Comparison of ENCODE assay signal across 8 mouse cellular contexts in genomic region chr4:41274377-41274979, GRCm38 (mm10). TPM values are rescaled to one million over a fixed set of nuclear protein-coding genes. Genes with fewer than 3 reads are reported as not detected.
DNase-seq lines count a peak whose midpoint lies in the region; ATAC-seq and TF ChIP-seq lines count a peak whose summit lies in the region.

No protein-coding gene starts in this region.

- 1% methylated on average over 15 of the region's 18 CpGs for WGBS in hindbrain, embryonic 13.5 days

- peak overlapping the region; percentile 88 for H3K4me2 ChIP-seq in hindbrain, embryonic 13.5 days

- no peaks in the 10 kb centered on the region; the same call in 1 of the 2 replicates for H3K4me1 ChIP-seq in cortical plate, adult 2 months (ENCODE audit: control insufficient read depth, insufficient read depth, low read length)
- peaks cover 33% of the 10 kb centered on the region for H3K4me1 ChIP-seq in hindbrain, embryonic 13.5 days (replicated peaks)

- no peak for TF ChIP-seq CTCF in C2C12 (IDR thresholded peaks at IDR 0.05; ENCODE audit: control insufficient read depth, insufficient read depth, insufficient read length)
- TF ChIP-seq CTCF in cortical plate, adult 2 months (IDR thresholded peaks at IDR 0.05; ENCODE audit: extremely low read depth, insufficient read depth, low read length): no peak

- TF ChIP-seq POLR2A in cortical plate, adult 2 months (IDR thresholded peaks at IDR 0.05; ENCODE audit: extremely low read depth, insufficient read depth, low read length): no peak

- peaks cover 28% of the 10 kb centered on the region for H3K36me3 ChIP-seq in C2C12 (ENCODE audit: control insufficient read depth, insufficient read depth)
- H3K36me3 ChIP-seq in hindbrain, embryonic 13.5 days: peaks cover 12% of the 10 kb centered on the region

- no peak overlapping the region for H3K27ac ChIP-seq in cortical plate, adult 2 months (ENCODE audit: insufficient read depth, low read length)
- peak overlapping the region; percentile 91 for H3K27ac ChIP-seq in hindbrain, embryonic 13.5 days

- H3K4me3 ChIP-seq in C2C12 (ENCODE audit: insufficient read depth, poor library complexity, severe bottlenecking): peak overlapping the region; percentile 81
- H3K4me3 ChIP-seq in cortical plate, adult 2 months (ENCODE audit: insufficient read depth, low read length): peak overlapping the region; percentile 64
- peak overlapping the region; percentile 86 for H3K4me3 ChIP-seq in hindbrain, embryonic 13.5 days

- H3K9me3 ChIP-seq in hindbrain, embryonic 13.5 days: no peaks in the 10 kb centered on the region

- H3K79me3 ChIP-seq in C2C12 (ENCODE audit: low read depth): peaks cover 54% of the 10 kb centered on the region

- H3K9ac ChIP-seq in hindbrain, embryonic 13.5 days: peak overlapping the region; percentile 93

- H3ac ChIP-seq in C2C12 (ENCODE audit: control insufficient read depth, insufficient read length, low read depth): peak overlapping the region; percentile 92

- H3K27me3 ChIP-seq in C2C12 (ENCODE audit: control insufficient read depth, insufficient read depth, insufficient read length): no peaks in the 10 kb centered on the region
- H3K27me3 ChIP-seq in hindbrain, embryonic 13.5 days: 0 out of 2 replicates have a peak, but pooled peaks cover 2% of the 10 kb centered on the region

- DNase-seq in cerebellum, adult 11-12 months: peak; percentile 53
- DNase-seq in cerebellum, postnatal 36 days: no peak
- no peak for DNase-seq in right cerebral cortex, postnatal 4 days
- no peak for DNase-seq in layer of hippocampus, adult 8-10 months (ENCODE audit: low spot score in 2 of 2)

- peak; percentile 83 for ATAC-seq in hindbrain, embryonic 13.5 days (ENCODE audit: low FRiP score)
- peak; percentile 39 for ATAC-seq in megakaryocyte-erythroid progenitor cell, adult 5-6 weeks (replicated peaks; ENCODE audit: low FRiP score, low TSS enrichment, poor library complexity, severe bottlenecking)

- peaks cover 55% of the 10 kb centered on the region for H3K79me2 ChIP-seq in C2C12 (ENCODE audit: control insufficient read depth, insufficient read depth)

TF ChIP-seq in C2C12, 6 proteins besides CTCF, POLR2A, EP300 and RAD21:
- TF ChIP-seq CEBPB (IDR thresholded peaks at IDR 0.05; ENCODE audit: low read depth): no peak

RNA-seq across cellular contexts. Expression of gene Ubap2, which starts 0.5 kb away (rescaled TPM):
- polyA plus RNA-seq in C2C12 (2012; fragmentation: generic; extraction: Trizol): 61.0 TPM
- 21.8 and 26.2 TPM in 2 replicates for polyA plus RNA-seq in cortical plate, adult 2 months (2012; rRNA removed)
- 51.1 and 53.1 TPM in 2 replicates for polyA plus RNA-seq in hindbrain, embryonic 13.5 days (2015; fragmentation: Nextera tagmentation; extraction: Ambion mirVana)
- 92.9 and 107 TPM in 2 replicates for total RNA-seq in megakaryocyte-erythroid progenitor cell, adult 5-6 weeks (2014; fragmentation: Nextera tagmentation)
- 31.5 and 35.4 TPM in 2 replicates for total RNA-seq in megakaryocyte-erythroid progenitor cell, adult 5-6 weeks (2017)
- 10 to 100 TPM; 45.8 to 58.7 (median 50.2) TPM for total RNA-seq in layer of hippocampus, adult 8-10 months (2022)

RNA-seq across cellular contexts. Expression of gene Dcaf12, which starts 40.2 kb away (rescaled TPM):
- polyA plus RNA-seq in C2C12 (2012; fragmentation: generic; extraction: Trizol): 20.9 TPM
- polyA plus RNA-seq in cortical plate, adult 2 months (2012; rRNA removed): 33.1 and 34.1 TPM in 2 replicates
- polyA plus RNA-seq in hindbrain, embryonic 13.5 days (2015; fragmentation: Nextera tagmentation; extraction: Ambion mirVana): 81.7 and 82.6 TPM in 2 replicates
- 25.0 and 25.9 TPM in 2 replicates for total RNA-seq in megakaryocyte-erythroid progenitor cell, adult 5-6 weeks (2014; fragmentation: Nextera tagmentation)
- 23.8 and 28.2 TPM in 2 replicates for total RNA-seq in megakaryocyte-erythroid progenitor cell, adult 5-6 weeks (2017)
- 10 to 100 TPM; 35.5 to 42.6 (median 39.6) TPM for total RNA-seq in layer of hippocampus, adult 8-10 months (2022)
